Mouse (Mus musculus): ENCODE measurements at regions not wholly inside any gene's neighbourhood (a gene's known extent, or its start where the extent isn't known, plus 50 kb on each side); places are given as distances from the start of the nearest gene placed in this dataset.

GRCm38 (mm10) chr3:34562893-34563292 lies 87.3 kb upstream of the Sox2 start:
- no peak for ATAC-seq (ENCODE audit: insufficient number of reproducible peaks, insufficient read depth, low FRiP score, low TSS enrichment, low read depth)
- Histone ChIP-seq H3K4me1 (peaks cover 8% of the 10 kb centered on the region; the same call in 1 of the 2 replicates), H3K4me3 (no peak overlapping the region), H3K9ac (no peak overlapping the region), H3K9me3 (no peaks in the 10 kb centered on the region), H3K27me3 (no peaks in the 10 kb centered on the region), H3K27ac (no peak overlapping the region), H3K4me2 (no peak overlapping the region), H3K36me3 (no peaks in the 10 kb centered on the region)
- 45% methylated on average over 8 of the region's 8 CpGs for WGBS

- no peak overlapping the region for H3K4me3 ChIP-seq
- H3K4me1 ChIP-seq = peaks cover 8% of the 10 kb centered on the region; the same call in 1 of the 2 replicates
- no peak overlapping the region for H3K4me2 ChIP-seq
- 20% methylated on average over 5 of the region's 5 CpGs for WGBS
- H3K36me3 ChIP-seq = no peaks in the 10 kb centered on the region
- H3K27me3 ChIP-seq = no peaks in the 10 kb centered on the region
- H3K27ac ChIP-seq = no peak overlapping the region
- ATAC-seq (ENCODE audit: insufficient number of reproducible peaks, insufficient read depth, low FRiP score, low TSS enrichment, low read depth) = no peak
- no peak overlapping the region for H3K9ac ChIP-seq
- H3K9me3 ChIP-seq = no peaks in the 10 kb centered on the region
Observed at GRCm38 (mm10) chr3:34561709-34562108, 88.5 kb upstream of the Sox2 start.

- H3K27ac ChIP-seq = no peak overlapping the region
- H3K36me3 ChIP-seq = no peaks in the 10 kb centered on the region
- H3K9me3 ChIP-seq = no peaks in the 10 kb centered on the region
- H3K27me3 ChIP-seq = no peaks in the 10 kb centered on the region
- no peak overlapping the region for H3K4me3 ChIP-seq
- no peak overlapping the region for H3K9ac ChIP-seq
- no peak overlapping the region for H3K4me2 ChIP-seq
- H3K4me1 ChIP-seq = peaks cover 8% of the 10 kb centered on the region; the same call in 1 of the 2 replicates
- ATAC-seq (ENCODE audit: insufficient number of reproducible peaks, insufficient read depth, low FRiP score, low TSS enrichment, low read depth) = no peak
- 59% methylated on average over 13 of the region's 13 CpGs for WGBS
Observed at GRCm38 (mm10) chr3:34559841-34560703, 90.1 kb upstream of the Sox2 start.

DNA sequence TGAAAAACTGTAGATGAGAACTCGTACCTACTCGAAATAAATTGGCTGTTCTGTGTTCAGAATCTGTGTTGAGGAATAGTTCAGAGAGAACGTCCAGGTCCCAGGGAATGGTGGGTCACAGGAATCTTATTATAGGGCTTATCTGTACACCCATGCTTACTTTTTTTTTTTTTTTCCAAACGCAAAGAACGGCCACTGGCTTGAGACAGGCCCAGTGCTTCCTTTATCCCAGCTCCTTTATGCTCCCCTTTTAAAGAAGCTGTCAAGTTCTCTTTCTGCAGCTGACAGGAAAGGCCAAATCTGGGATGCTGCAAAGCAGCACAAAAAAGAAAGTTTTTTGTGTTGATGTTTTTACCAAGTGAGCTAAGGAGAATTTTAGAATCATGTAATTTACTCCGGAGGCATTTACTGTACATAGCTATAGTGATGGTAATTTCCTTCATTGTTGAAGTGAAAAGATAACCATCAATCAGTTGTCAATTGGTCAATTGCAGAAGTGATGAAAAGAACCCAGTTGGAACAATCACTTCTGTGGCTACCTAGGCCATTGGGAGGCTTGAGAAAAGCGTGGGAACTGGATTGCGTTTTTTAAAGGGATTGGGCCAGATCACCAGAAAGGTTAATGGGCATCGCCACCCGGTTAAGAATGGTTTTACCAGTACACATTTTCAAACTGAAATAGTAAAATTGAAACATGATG lies 91.2 kb upstream of the Sox2 start:
- no peak overlapping the region for H3K9ac ChIP-seq
- WGBS = 58% methylated on average over 10 of the region's 10 CpGs
- no peaks in the 10 kb centered on the region for H3K9me3 ChIP-seq
- no peak overlapping the region for H3K27ac ChIP-seq
- H3K27me3 ChIP-seq = no peaks in the 10 kb centered on the region
- peaks cover 8% of the 10 kb centered on the region; the same call in 1 of the 2 replicates for H3K4me1 ChIP-seq
- no peak for ATAC-seq (ENCODE audit: insufficient number of reproducible peaks, insufficient read depth, low FRiP score, low TSS enrichment, low read depth)
- no peak overlapping the region for H3K4me3 ChIP-seq
- H3K4me2 ChIP-seq = no peak overlapping the region
- no peaks in the 10 kb centered on the region for H3K36me3 ChIP-seq

DNA sequence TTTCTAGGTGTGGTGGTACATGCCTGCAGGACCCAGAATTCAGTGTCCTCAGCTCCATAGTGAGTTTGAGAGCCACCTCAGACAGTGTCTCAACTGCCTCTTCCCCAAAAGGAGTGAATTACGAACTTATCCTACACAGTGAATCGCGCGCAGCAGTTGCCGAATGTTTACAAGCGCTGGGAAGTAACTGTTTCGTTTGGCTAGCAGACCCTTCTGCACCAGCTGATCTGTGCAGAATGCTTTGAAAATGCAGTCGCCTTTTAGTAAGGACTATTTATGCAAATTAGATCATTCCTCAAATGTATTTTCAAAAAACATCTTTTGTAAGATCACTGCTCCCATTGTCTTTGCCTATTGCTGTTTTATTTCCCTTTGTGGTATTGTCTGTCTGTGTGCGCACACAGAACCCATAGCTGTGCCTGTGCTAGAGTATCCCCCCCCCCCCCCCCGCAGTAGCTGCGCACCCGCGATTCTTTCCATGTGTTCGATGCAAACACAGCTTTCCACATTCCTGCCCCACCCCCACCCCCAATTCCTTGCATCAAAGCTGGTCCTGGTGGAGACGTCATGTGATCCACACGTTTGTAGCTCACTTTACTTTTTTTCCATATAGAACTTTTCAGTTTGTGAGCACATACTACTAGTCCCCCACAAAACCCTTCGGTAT lies 97.5 kb upstream of the Sox2 start:
- WGBS = 38% methylated on average over 16 of the region's 17 CpGs
- peak overlapping the region; percentile 34 for H3K4me2 ChIP-seq

DNA sequence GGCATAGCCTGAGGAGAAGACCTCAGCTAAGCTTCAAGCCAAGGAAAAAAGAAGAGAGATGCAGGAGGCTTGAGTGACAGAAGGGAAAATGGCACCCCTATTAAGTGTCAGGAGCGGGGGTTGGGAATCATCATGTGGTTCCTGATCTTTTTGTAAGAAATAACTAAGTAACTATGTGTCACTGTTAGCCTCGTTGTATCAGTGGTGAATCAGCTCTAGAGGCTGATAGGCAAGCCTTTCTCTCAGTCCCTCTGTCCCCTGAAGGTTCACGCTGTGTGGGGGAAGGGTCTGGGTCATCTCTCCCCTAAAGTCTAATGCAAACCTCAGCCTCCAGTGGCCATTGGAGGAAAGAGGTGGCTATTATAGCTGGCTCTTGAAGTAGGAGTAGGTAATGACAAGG lies 99.1 kb upstream of the Sox2 start:
- ATAC-seq (ENCODE audit: insufficient number of reproducible peaks, insufficient read depth, low FRiP score, low TSS enrichment, low read depth) = no peak
- H3K9ac ChIP-seq = no peak overlapping the region
- no peak overlapping the region for H3K27ac ChIP-seq
- H3K36me3 ChIP-seq = no peaks in the 10 kb centered on the region
- WGBS = 59% methylated on average over 3 of the region's 3 CpGs
- no peak overlapping the region for H3K4me2 ChIP-seq
- no peak overlapping the region for H3K4me3 ChIP-seq
- H3K9me3 ChIP-seq = no peaks in the 10 kb centered on the region
- no peaks in the 10 kb centered on the region for H3K4me1 ChIP-seq
- no peaks in the 10 kb centered on the region for H3K27me3 ChIP-seq

More for the DNA sequence above, 97.5 kb upstream of the Sox2 start:
- no peaks in the 10 kb centered on the region for H3K27me3 ChIP-seq
- H3K4me3 ChIP-seq = peak overlapping the region; percentile 8; the same call in 1 of the 2 replicates
- no peak for ATAC-seq (ENCODE audit: insufficient number of reproducible peaks, insufficient read depth, low FRiP score, low TSS enrichment, low read depth)
- no peak overlapping the region for H3K9ac ChIP-seq
- H3K36me3 ChIP-seq = no peaks in the 10 kb centered on the region
- H3K4me1 ChIP-seq = no peaks in the 10 kb centered on the region
- no peaks in the 10 kb centered on the region for H3K9me3 ChIP-seq
- no peak overlapping the region for H3K27ac ChIP-seq

- no peak for ATAC-seq (ENCODE audit: insufficient number of reproducible peaks, insufficient read depth, low FRiP score, low TSS enrichment, low read depth)
- H3K27ac ChIP-seq = no peak overlapping the region
- no peak overlapping the region for H3K4me3 ChIP-seq
- H3K36me3 ChIP-seq = no peaks in the 10 kb centered on the region
- H3K4me1 ChIP-seq = no peaks in the 10 kb centered on the region
- 81% methylated on average over 12 of the region's 12 CpGs for WGBS
- no peaks in the 10 kb centered on the region for H3K9me3 ChIP-seq
- no peak overlapping the region for H3K4me2 ChIP-seq
- H3K9ac ChIP-seq = no peak overlapping the region
- no peaks in the 10 kb centered on the region for H3K27me3 ChIP-seq
Observed at GRCm38 (mm10) chr3:34550189-34550588, 100.0 kb upstream of the Sox2 start.

GRCm38 (mm10) chr3:34532451-34532850 lies 117.8 kb upstream of the Sox2 start:
- H3K9ac ChIP-seq = no peak overlapping the region
- no peak for ATAC-seq (ENCODE audit: insufficient number of reproducible peaks, insufficient read depth, low FRiP score, low TSS enrichment, low read depth)

DNA sequence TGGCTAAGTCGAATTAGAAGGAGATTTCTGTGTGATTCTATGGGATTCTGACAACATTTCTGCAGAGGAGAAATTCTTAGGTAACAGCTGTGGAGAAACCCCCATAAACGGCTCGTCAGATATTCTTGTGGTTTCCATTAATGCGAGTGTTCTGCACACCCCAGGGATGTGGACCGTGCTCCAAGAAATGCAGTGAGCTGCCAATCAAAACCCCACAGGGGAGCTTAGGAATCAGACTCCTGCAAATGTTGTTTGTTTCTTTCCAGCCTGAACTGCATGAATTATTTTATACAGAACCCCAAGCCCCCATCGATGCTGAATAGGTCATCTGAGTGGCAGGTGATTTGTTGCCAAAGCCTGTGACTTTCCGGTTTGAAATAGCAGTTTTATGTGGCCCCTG lies 118.4 kb upstream of the Sox2 start:
- WGBS = 49% methylated on average over 7 of the region's 7 CpGs
- no peak for ATAC-seq (ENCODE audit: insufficient number of reproducible peaks, insufficient read depth, low FRiP score, low TSS enrichment, low read depth)

More at GRCm38 (mm10) chr3:34532451-34532850, 117.8 kb upstream of the Sox2 start:
- H3K27ac ChIP-seq = no peak overlapping the region
- no peak overlapping the region for H3K4me2 ChIP-seq
- no peaks in the 10 kb centered on the region for H3K27me3 ChIP-seq
- no peaks in the 10 kb centered on the region for H3K36me3 ChIP-seq
- no peak overlapping the region for H3K4me3 ChIP-seq
- H3K4me1 ChIP-seq = peaks cover 15% of the 10 kb centered on the region
- H3K9me3 ChIP-seq = no peaks in the 10 kb centered on the region
- WGBS = 38% methylated on average over 3 of the region's 3 CpGs

GRCm38 (mm10) chr3:34527546-34527945 lies 122.7 kb upstream of the Sox2 start:
- H3K9me3 ChIP-seq = peaks cover 9% of the 10 kb centered on the region; the same call in 1 of the 2 replicates
- no peak overlapping the region for H3K27ac ChIP-seq
- no peak overlapping the region for H3K4me3 ChIP-seq
- no peaks in the 10 kb centered on the region for H3K36me3 ChIP-seq
- no peaks in the 10 kb centered on the region for H3K27me3 ChIP-seq
- ATAC-seq (ENCODE audit: insufficient number of reproducible peaks, insufficient read depth, low FRiP score, low TSS enrichment, low read depth) = no peak
- H3K4me1 ChIP-seq = peaks cover 13% of the 10 kb centered on the region
- H3K4me2 ChIP-seq = no peak overlapping the region
- no peak overlapping the region for H3K9ac ChIP-seq

More for the DNA sequence above, 118.4 kb upstream of the Sox2 start:
- Histone ChIP-seq H3K27me3 (no peaks in the 10 kb centered on the region), H3K27ac (no peak overlapping the region), H3K4me3 (no peak overlapping the region), H3K4me2 (no peak overlapping the region), H3K36me3 (no peaks in the 10 kb centered on the region), H3K9ac (no peak overlapping the region), H3K4me1 (peaks cover 15% of the 10 kb centered on the region), H3K9me3 (no peaks in the 10 kb centered on the region)

- Histone ChIP-seq H3K4me1 (no peaks in the 10 kb centered on the region), H3K36me3 (no peaks in the 10 kb centered on the region), H3K27ac (no peak overlapping the region), H3K4me3 (no peak overlapping the region), H3K9me3 (peaks cover 9% of the 10 kb centered on the region; the same call in 1 of the 2 replicates), H3K4me2 (no peak overlapping the region), H3K27me3 (no peaks in the 10 kb centered on the region), H3K9ac (no peak overlapping the region)
- 89% methylated on average over 5 of the region's 5 CpGs for WGBS
- no peak for ATAC-seq (ENCODE audit: insufficient number of reproducible peaks, insufficient read depth, low FRiP score, low TSS enrichment, low read depth)
Observed at GRCm38 (mm10) chr3:34525730-34526129, 124.5 kb upstream of the Sox2 start.

Data from embryonic facial prominence, embryonic 13.5 days (tissue).